Mouse (Mus musculus) left cerebral cortex, adult 18-20 months (tissue): ENCODE measurements around the gene Mre11a. TPM values are rescaled to one million over a fixed set of nuclear protein-coding genes. Genes with fewer than 3 reads are reported as not detected.
"Not testable (repeated sequence)": the region's sequence is repeated elsewhere in the genome, so short reads cannot be mapped to it uniquely, and the experiment has no call there.

ENCODE experiments used
- DNase-seq, 2 experiments: peaks; one replicate each; pipeline ENCODE4 v3.0.0; 2021 to 2022; ENCODE audit warnings: low spot score in 2 of 2, mixed read lengths in 1 of 2
- total RNA-seq, 2 experiments: library from RNA; stranded (reverse); gene quantifications; 2 replicates each; pipeline ENCODE4 v1.2.3; 2021

Mre11a gene
- total RNA-seq, 2 experiments from 2014 or later: 15.2 to 17.8 TPM

DNA sequence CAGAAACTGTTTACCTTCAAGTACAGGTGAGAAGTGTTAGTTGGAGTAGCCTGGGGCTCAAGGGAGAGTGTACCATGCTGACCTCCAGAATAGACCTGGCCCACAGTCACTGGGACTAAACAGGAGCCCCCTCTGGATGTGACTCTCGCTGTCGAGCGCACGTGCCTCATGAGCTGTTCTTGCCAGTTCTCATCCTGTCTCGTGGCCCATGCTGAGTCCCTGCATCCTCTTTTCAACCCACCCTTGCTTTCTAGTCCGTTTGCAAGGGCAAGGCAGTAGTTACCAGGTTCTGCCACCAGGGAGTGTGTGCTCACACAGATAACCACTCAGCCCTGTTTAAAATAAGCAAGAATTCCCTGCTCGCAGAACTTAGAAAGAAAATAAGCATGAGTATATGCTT lies 82.5 kb downstream of the Mre11a start:
- peak; percentile 68 to 69 for DNase-seq

GRCm38 (mm10) chr9:14868326-14868725 lies 83.9 kb downstream of the Mre11a start:
- no peak for DNase-seq

DNA sequence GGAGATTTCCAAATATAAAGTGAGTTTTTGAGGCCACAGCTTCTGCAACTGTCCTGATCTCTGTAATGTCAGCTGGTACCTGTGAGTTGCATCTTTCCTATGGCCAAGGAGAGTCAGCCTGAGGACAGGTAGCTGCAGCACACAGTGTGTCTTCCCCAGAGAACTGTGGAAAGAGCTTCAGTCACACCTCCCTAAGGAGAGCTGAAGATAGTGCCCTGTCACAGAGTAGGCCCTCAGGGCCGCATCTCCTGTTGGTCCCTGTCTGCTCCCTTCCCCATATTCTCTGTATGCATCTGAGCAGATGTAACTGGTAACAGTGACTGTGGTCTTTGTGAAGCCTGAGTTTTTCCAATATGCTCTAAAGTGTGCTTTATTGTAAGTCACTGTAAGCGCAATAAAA lies 85.9 kb downstream of the Mre11a start:
- DNase-seq: no peak

DNA sequence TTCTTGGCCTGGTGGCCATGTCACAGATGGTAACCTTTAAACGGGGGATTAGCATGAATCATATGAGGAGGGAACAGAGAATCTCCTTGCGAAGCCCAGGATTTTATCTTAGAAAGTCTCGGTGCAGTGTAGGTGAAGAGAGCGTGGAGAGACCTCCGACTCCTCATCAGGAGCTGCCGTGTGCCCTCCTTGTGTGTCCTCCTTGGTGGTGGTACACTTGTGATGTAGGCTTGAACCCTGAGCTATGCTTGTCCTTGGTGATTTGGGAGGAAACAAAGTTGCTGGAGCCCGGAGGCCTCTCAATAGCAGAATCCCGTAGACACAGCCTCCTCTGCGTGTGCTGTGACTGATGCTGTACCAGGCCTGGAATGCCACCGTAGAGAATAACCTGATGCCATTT lies 86.3 kb downstream of the Mre11a start:
- DNase-seq: no peak

- no peak for DNase-seq
Observed at GRCm38 (mm10) chr9:14871536-14871935, 87.1 kb downstream of the Mre11a start.

DNA sequence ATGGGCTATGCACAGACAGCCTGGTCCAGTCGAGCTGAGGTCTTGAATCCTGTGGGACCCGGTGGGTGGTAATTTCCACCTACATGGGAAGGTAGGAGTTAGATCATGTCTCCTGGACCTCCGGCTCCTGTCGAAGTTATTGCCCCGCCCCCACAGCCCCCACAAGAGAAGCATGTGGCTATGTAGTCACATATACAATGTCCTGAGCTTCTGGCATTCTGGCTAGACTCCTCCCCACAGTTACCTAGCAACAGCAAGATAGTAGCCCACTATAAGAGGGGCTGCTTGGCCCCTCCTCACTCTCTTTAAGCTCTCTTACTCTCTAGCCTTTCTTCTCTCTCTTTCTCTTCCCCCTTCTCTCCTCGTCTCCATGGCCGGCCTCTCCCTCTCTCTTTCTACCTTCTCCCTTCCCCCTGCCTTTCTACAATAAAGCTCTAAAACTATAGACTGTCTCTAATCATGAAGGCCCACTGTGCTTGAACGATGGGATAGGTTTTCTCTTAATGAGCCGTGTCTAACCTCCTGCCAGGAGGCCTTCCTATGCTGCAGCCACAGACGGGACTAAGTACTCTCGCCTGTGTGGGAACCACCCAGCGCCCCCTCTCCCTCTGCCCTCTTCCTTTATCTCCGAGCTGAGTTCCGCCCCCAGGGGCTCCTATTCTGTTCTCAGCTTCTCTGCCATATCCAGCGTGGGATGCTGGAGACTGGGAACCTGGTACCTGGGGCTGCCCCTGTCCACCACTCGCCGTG lies 87.9 kb downstream of the Mre11a start:
- no peak for DNase-seq

DNA sequence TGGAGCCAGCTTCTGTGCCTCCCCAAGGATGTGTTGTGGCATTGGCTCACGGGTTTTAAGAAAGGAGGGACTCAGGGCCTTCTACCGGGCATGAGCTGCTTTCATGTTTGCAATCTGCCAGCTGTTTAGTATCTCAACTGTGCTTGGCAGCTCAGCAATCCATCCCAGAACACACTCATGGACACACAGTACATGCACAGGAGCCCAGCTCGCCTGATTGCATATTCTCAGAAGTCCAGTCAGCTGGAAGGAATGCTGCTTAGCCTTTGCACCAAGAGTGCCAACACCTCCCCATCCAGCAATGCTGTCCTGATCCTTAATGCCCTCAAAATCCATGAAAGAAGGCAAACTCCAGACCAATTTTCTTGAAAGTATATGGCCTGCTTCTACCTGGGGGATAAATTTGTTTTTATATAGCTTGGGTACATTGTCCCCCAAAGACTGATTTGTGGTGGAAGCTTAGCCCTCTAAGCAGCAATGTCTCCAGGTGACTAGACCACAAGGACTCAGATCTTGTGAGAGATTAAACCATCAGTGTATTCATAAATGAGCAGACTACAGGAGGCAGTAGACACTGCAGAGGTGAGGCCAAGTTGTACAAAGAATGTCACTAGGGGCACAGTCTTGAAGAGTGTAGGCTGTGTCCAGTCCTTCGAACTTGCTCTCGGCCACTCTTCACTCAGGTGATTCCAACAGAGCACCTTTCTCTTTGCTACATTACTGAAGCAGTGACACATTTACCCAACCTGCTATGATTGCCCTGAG lies 91.5 kb downstream of the Mre11a start:
- DNase-seq: no peak

GRCm38 (mm10) chr9:14876566-14876965 lies 92.1 kb downstream of the Mre11a start:
- not testable (repeated sequence) for DNase-seq

DNA sequence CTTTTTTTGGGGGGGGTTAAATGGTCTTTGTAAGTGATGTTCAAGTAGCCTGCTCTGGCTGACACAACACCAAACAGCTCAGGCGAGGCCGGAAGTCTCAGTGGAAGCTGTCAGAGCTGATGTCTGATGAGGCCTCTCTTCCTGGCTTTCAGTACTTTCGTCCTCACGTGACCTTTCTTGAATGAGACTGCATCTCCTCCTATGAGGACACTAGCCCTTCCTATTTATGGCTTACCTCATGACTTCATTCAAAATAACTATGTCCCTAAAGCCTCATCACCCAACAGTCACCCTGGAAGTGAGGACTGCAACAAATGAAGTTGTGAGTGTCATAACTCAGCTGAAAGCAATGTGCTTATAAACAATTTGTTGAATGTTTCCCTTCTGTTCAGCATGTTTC lies 100.2 kb downstream of the Mre11a start:
- DNase-seq: no peak

DNA sequence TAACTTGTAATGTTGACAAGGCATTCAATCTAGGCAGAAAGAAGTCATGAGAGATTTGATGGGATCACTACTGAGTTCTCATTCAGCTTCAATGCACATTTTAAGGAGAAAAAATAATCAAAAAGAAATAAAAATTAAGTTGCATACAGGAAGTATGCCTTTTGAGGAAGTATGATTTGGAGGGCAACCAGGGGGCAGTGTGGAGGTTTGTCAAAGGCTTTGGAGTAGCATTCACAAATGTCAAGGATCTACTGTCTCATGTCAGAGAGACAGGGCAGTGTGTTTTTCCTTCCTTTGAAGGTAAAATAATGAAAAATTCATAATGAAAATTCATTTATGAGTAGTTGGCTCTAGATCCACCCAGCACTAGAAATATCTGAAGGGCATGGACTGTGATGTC lies 100.7 kb downstream of the Mre11a start:
- DNase-seq: no peak

GRCm38 (mm10) chr9:14885954-14886353 lies 101.5 kb downstream of the Mre11a start:
- DNase-seq: no peak

Other genes with a start within 250 kb of the Mre11a start
- gene Amotl1, start 139.6 kb upstream of the Mre11a start, total RNA-seq: 10 to 100 TPM; 18.3 to 19.8 TPM
- not detected for gene Piwil4, start 43.9 kb upstream of the Mre11a start, total RNA-seq
- gene Fut4, start 32.3 kb upstream of the Mre11a start, total RNA-seq: under 1 TPM; 0.21 to 0.23 TPM
- gene 1700012B09Rik, start 13.6 kb upstream of the Mre11a start, total RNA-seq: not detected
- gene Ankrd49, start 202 bp downstream of the Mre11a start, total RNA-seq: 10 to 100 TPM; 11.1 to 11.3 TPM
- gene Gpr83, start 75.6 kb downstream of the Mre11a start, total RNA-seq: 10 to 100 TPM; 23.2 to 27.9 TPM
- gene Izumo1r, start 119.3 kb downstream of the Mre11a start, total RNA-seq: not detected